Mouse (Mus musculus) fat pad, adult 2 months (tissue): Measurements from ENCODE around the gene Gm266.

Source experiments
- DNase-seq: peaks from one replicate; pipeline ENCODE4 v3.0.0-alpha.2; 2011; ENCODE audit warnings: low read depth, low spot score; ENCODE audit errors: extremely low read depth

Gm266 gene

DNA sequence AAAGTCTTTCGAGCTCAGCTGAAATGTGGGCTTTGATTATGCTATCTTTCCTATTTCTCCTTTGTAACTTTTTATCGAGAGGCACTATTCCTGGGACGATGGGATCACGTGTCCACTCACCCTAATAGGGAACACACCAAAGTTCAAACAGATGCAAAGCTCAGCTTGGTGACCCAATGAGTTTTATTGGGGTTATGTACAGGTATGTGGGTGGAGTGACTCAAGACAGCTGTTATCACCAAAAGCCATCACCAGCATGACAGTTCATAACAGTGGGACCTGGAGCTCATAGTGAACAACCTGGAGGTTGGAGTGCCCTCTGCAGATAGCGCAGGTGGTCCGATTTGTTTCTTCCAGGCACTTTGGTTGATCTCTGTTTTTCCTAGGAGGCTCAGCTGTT lies 46.8 kb downstream of the Gm266 start:
- DNase-seq, result no peak

DNA sequence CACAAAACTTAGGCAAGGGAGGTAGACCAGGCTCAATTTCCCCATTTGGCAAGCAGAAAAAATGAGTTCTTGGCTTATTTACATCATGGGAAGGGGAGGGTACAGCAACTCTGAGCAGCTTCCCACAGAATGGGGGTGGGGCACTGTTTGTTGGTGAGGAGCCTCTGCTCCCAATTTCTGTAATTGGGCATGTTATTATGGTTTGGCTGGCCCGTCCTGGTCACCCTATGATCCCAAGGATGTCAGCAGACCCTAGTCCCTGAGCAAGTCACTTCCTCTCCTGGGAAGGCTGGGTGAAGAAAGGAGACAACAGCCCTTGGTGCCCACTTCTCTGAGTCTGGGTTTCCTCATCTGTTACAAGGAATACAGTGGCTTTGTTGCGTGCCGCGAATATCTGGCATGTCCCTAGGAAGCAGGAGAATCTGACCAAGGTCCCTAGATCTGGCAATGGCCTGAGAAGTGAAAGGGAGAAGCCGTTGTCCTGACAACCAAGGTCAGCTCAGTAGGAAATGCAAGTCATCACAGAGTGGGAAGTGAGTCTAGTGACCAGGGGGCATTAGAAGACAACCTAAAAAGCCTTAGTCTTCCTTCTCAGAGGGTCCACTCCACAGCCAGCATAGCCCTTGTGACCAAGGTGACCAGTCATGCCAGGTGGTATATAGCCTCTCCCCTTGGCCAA lies 48.3 kb downstream of the Gm266 start:
- DNase-seq, result no peak

DNA sequence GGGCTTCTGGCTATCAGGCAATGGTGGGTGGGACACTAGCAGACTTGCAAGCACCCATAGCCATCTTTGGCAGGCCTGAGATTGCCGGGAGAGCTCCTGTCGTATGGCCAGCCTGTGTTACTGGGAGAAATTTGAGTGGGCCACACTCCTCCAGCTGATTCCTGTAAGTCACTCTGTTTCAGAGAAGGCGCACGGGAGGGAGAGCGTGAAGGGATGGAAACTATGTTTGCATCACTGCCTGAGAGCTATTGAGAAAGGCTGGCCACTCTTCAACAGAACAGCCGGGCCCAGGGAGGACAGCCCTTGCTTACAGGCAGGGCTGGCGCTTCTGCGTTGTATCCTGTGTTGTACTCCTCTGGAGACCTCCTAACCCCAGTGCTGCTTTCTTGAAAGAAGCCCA lies 49.0 kb downstream of the Gm266 start:
- DNase-seq, result no peak

DNA sequence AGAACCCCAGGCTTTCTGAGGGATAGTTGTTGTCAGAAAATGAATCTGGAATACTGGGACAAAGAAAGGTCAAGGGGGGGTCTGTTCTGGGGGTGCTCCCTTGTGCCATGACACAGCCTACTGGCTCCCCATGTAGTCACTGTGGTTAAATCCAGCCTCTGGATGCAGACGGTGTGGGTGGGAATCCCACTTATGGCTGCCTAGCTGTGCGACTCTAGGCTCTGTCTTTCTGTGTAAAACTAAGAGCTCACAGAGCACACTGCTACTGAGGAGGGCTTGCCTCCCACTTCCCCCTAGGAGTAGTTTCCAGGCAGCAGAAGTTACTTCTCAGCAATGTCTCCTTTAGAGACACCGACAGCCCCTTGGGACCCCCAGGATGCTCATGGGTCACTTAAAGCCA lies 49.5 kb downstream of the Gm266 start:
- no peak for DNase-seq

DNA sequence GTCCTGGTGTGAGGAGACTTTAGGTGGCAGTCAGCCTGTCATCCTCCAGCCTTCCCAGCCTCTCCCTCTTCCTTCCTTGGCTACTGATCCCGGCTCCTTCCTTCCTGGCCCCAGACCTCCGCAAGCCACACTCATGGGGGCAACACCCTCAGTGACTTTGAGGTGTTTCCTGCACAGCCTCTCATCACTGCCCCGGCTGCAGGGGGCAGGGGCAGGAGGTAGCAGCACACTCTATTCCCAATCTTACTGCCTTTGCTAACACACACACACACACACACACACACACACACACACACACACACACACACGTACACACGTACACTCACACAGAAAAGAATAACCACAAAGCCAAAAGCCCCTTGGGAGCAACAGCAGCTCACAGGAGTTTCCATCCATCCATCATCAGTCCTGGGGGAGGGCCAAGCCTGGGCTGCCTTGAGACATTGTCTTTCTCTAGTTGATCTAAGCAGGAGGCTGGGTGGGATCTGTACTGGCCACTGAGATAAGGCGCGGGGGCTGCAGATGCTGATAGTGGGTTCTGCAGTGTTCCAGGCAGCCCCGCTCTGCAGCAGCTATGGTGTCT lies 50.8 kb downstream of the Gm266 start:
- no peak for DNase-seq
